Mouse (Mus musculus) midbrain, embryonic 16.5 days (tissue): ENCODE measurements around the gene F830045P16Rik. TPM values are rescaled to one million over a fixed set of nuclear protein-coding genes. Genes with fewer than 3 reads are reported as not detected.

Source experiments
- ATAC-seq: fragments of 200-750 bp; cut with Nextera tagmentation; 2 replicates; pipeline ENCODE4 v1.8.0; 2017; ENCODE audit warnings: moderate TSS enrichment
- H3K27ac ChIP-seq: fragments of 300-500 bp; sonication (generic); 2 replicates; pipeline ENCODE4 v1.5.1; 2014; ENCODE audit warnings: mild to moderate bottlenecking, low read length, mixed read lengths
- H3K27me3 ChIP-seq: fragments of 300-500 bp; sonication (generic); 2 replicates; pipeline ENCODE4 v1.6.1; 2014; ENCODE audit warnings: low read depth, low read length, mixed read lengths; ENCODE audit not compliant: control insufficient read depth, insufficient read depth
- H3K36me3 ChIP-seq: fragments of 300-500 bp; sonication (generic); 2 replicates; pipeline ENCODE4 v1.6.1; 2014; ENCODE audit warnings: mild to moderate bottlenecking, low read length, moderate library complexity, mixed read lengths; ENCODE audit not compliant: control insufficient read depth, insufficient read depth
- H3K4me1 ChIP-seq: fragments of 300-500 bp; sonication (generic); 2 replicates; pipeline ENCODE4 v1.6.1; 2014; ENCODE audit warnings: mild to moderate bottlenecking, low read length, mixed read lengths; ENCODE audit not compliant: control insufficient read depth, insufficient read depth
- H3K4me2 ChIP-seq: fragments of 300-500 bp; sonication (generic); 2 replicates; pipeline ENCODE4 v1.6.1; 2014; ENCODE audit warnings: mild to moderate bottlenecking, low read length, mixed read lengths
- H3K4me3 ChIP-seq: fragments of 300-500 bp; sonication (generic); 2 replicates; pipeline ENCODE4 v1.5.1; 2014; ENCODE audit warnings: low read depth, mild to moderate bottlenecking, low read length, moderate library complexity, mixed read lengths
- H3K9ac ChIP-seq: fragments of 300-500 bp; sonication (generic); 2 replicates; pipeline ENCODE4 v1.6.1; 2014; ENCODE audit warnings: low read depth, low read length, mixed read lengths
- H3K9me3 ChIP-seq: fragments of 300-500 bp; sonication (generic); replicated peaks from 2 replicates; pipeline ENCODE4 v1.6.1; 2014; ENCODE audit warnings: mild to moderate bottlenecking, low read length, mixed read lengths; ENCODE audit not compliant: control insufficient read depth, poor library complexity, severe bottlenecking
- WGBS: fragments of 180-500 bp; shearing (Covaris S2); extraction: QIAGEN DNeasy Blood & Tissue Kit; methylation state at CpG from one replicate; pipeline ENCODE4 v1.1.7; 2014; 5-methylcytosine and 5-hydroxymethylcytosine counted together
- polyA plus RNA-seq: library from polyadenylated mRNA; unstranded; fragments of >200 nt; fragmentation: Nextera tagmentation; extraction: Ambion mirVana; gene quantifications from 2 replicates; pipeline ENCODE4 v1.2.1, GENCODE M21; 2015

Gene F830045P16Rik
- polyA plus RNA-seq: not detected in 2 replicates

DNA sequence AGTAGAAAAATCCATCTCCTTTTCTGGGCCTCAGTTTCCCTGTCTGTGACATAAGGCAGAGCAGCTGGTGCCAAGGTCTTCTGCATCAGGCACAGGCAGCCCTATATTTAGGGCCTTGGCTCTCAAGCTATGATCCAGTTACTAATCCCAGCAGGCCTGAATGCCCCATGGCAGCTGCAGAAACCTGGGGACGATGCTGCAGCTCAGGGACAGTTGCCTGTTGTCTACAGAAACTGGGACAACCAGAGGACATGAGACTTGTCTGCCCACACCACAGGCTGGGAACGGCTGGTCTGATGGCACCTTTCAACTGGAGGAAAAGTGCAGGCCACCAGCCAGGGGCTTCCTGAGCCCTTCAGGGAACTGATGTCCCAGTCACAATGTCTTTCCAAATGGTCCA lies at the start of gene F830045P16Rik:
F830045P16Rik (minus strand) TSS at position 226 of the 400 bp plus-strand sequence.
- H3K27ac ChIP-seq: no peak within 1 kb of the TSS; the same call in 1 of the 2 replicates
- no peaks in the 10 kb centered on the region for H3K9me3 ChIP-seq
- no peaks in the 10 kb centered on the region for H3K27me3 ChIP-seq
- WGBS: 54% methylated on average over 2 of the region's 2 CpGs
- no peak for ATAC-seq
- H3K4me2 ChIP-seq: no peak within 1 kb of the TSS
- no peak within 1 kb of the TSS for H3K9ac ChIP-seq
- no peaks in the 10 kb centered on the region for H3K36me3 ChIP-seq
- no peak within 1 kb of the TSS for H3K4me3 ChIP-seq
- H3K4me1 ChIP-seq: peaks cover 8% of the 10 kb centered on the region; the same call in 1 of the 2 replicates

DNA sequence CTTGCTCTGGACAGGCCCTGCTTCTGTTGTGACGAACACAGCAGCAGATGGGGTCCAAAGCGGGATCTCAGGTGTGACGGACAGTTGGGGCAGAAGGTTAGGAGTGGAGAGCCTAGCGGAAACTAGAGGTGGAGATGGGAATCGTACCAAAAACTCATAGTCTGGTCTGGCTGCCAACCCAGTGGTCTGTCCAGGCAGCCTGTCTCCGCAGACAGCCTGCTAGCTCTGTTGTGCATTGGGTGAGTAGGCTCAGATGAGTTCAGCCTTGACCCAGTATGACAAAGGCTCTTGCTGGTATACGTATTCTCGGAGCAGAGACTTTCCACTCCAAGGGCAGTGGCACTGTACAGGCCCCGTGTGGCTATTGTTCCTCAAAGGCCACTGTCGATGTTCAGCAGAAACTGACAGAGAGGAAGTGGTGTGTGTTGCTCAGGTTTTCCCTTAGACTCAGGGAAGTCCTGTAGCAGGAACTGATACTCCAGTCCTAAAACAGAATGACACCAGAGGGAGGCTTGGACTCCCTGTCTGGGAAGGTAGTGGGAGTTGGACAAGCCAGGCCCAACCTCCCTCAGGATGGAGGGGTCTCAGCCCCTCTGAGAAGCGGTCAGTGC lies 49.6 kb upstream of the F830045P16Rik start:
- ATAC-seq: no peak
- peaks cover 8% of the 10 kb centered on the region for H3K4me1 ChIP-seq
- WGBS: 80% methylated on average over 11 of the region's 11 CpGs
- no peaks in the 10 kb centered on the region for H3K9me3 ChIP-seq
- H3K36me3 ChIP-seq: no peaks in the 10 kb centered on the region
- no peaks in the 10 kb centered on the region for H3K27me3 ChIP-seq
- H3K4me3 ChIP-seq: no peak overlapping the region
- H3K9ac ChIP-seq: no peak overlapping the region
- H3K4me2 ChIP-seq: no peak overlapping the region
- H3K27ac ChIP-seq: no peak overlapping the region

- H3K4me3 ChIP-seq: no peak overlapping the region
- H3K27me3 ChIP-seq: no peaks in the 10 kb centered on the region
- H3K9me3 ChIP-seq: no peaks in the 10 kb centered on the region
- no peak overlapping the region for H3K27ac ChIP-seq
- no peak overlapping the region for H3K9ac ChIP-seq
- WGBS: 11% methylated on average over 1 of the region's 1 CpGs
- H3K4me1 ChIP-seq: peaks cover 8% of the 10 kb centered on the region
- no peak overlapping the region for H3K4me2 ChIP-seq
- no peak for ATAC-seq
- H3K36me3 ChIP-seq: no peaks in the 10 kb centered on the region
These were observed 48.5 kb upstream of the F830045P16Rik start for GRCm38 (mm10) chr2:129584905-129585304.

- no peaks in the 10 kb centered on the region for H3K27me3 ChIP-seq
- no peak overlapping the region for H3K9ac ChIP-seq
- no peak for ATAC-seq
- no peak overlapping the region for H3K4me3 ChIP-seq
- peaks cover 7% of the 10 kb centered on the region for H3K4me1 ChIP-seq
- H3K9me3 ChIP-seq: no peaks in the 10 kb centered on the region
- H3K36me3 ChIP-seq: no peaks in the 10 kb centered on the region
- 87% methylated on average over 4 of the region's 4 CpGs for WGBS
- H3K27ac ChIP-seq: no peak overlapping the region
- H3K4me2 ChIP-seq: no peak overlapping the region
These were observed 45.9 kb upstream of the F830045P16Rik start for GRCm38 (mm10) chr2:129582261-129582660.

DNA sequence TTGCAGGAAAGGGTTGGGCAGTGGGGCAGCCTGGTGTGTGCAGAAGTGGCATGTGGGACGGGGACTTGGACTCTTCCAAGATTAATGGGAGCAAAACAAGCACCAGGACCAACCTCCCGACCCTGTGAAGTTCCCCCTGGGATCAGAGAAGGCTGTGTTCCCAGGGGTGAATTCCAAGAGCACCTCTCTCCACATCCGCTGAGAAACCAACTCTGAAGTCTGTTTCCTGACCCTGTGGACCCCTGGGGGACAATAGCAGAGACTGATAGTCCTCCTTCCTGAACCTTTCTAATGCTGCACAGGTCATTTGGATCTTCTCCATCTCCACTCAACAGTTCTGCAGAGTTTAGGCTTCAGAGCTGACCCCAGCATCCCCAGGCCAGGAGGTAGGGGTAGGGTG lies 45.4 kb upstream of the F830045P16Rik start:
- H3K4me1 ChIP-seq: peaks cover 7% of the 10 kb centered on the region
- no peak overlapping the region for H3K4me2 ChIP-seq
- WGBS: 66% methylated on average over 3 of the region's 3 CpGs
- H3K9me3 ChIP-seq: no peaks in the 10 kb centered on the region
- H3K4me3 ChIP-seq: no peak overlapping the region
- no peak overlapping the region for H3K27ac ChIP-seq
- no peak overlapping the region for H3K9ac ChIP-seq
- H3K27me3 ChIP-seq: no peaks in the 10 kb centered on the region
- ATAC-seq: no peak
- H3K36me3 ChIP-seq: no peaks in the 10 kb centered on the region

GRCm38 (mm10) chr2:129580656-129581055 lies 44.3 kb upstream of the F830045P16Rik start:
- H3K9ac ChIP-seq: no peak overlapping the region
- no peak overlapping the region for H3K4me3 ChIP-seq
- H3K4me1 ChIP-seq: peaks cover 7% of the 10 kb centered on the region
- 81% methylated on average over 4 of the region's 4 CpGs for WGBS
- ATAC-seq: no peak
- H3K27me3 ChIP-seq: no peaks in the 10 kb centered on the region
- no peaks in the 10 kb centered on the region for H3K9me3 ChIP-seq
- H3K4me2 ChIP-seq: no peak overlapping the region
- no peaks in the 10 kb centered on the region for H3K36me3 ChIP-seq
- H3K27ac ChIP-seq: no peak overlapping the region

- 87% methylated on average over 8 of the region's 8 CpGs for WGBS
These were observed 40.4 kb upstream of the F830045P16Rik start for GRCm38 (mm10) chr2:129576611-129577447.

DNA sequence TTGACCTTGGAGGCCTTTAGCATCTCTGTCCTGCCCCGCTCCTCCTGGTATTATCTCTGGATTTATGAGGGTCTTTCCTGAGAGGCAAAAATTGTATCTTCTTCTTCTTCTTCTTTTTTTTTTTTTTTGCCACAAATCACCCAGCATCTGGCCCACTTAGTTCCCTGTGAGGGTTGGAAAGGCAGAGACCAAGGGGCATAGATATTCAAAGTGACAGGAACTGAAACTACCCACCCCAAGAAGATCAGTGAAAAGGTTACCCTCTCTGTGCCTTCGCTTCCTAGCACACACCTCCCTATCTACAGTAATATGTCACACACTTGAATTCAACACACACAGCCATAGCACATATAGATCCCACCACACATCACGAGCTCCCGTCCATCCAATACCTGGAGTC lies 38.7 kb upstream of the F830045P16Rik start:
- Histone ChIP-seq H3K4me3 (no peak overlapping the region), H3K36me3 (no peaks in the 10 kb centered on the region), H3K4me1 (peaks cover 25% of the 10 kb centered on the region), H3K9me3 (no peaks in the 10 kb centered on the region), H3K27me3 (no peaks in the 10 kb centered on the region), H3K27ac (peak overlapping the region; percentile 85), H3K9ac (0 out of 2 replicates have a peak overlapping the region, but pooled peaks have one; percentile 59), H3K4me2 (peak overlapping the region; percentile 64)
- 91% methylated on average over 4 of the region's 4 CpGs for WGBS
- no peak for ATAC-seq

More at GRCm38 (mm10) chr2:129576611-129577447, 40.4 kb upstream of the F830045P16Rik start:
- Histone ChIP-seq H3K36me3 (no peaks in the 10 kb centered on the region), H3K4me2 (no peak overlapping the region), H3K9ac (no peak overlapping the region), H3K4me3 (no peak overlapping the region), H3K27ac (no peak overlapping the region), H3K27me3 (no peaks in the 10 kb centered on the region), H3K4me1 (peaks cover 25% of the 10 kb centered on the region), H3K9me3 (no peaks in the 10 kb centered on the region)
- ATAC-seq: no peak; the same call in 1 of the 2 replicates
